Mouse (Mus musculus) left cerebral cortex, adult 2 months (tissue): ENCODE results near the gene Pbx3. TPM values are rescaled to one million over a fixed set of nuclear protein-coding genes. Genes with fewer than 3 reads are reported as not detected.

Source experiments
- DNase-seq, 2 experiments: peaks; one replicate each; pipeline ENCODE4 v3.0.0; 2021 to 2022; ENCODE audit warnings: low spot score in 2 of 2, mixed read lengths in 1 of 2; ENCODE audit errors: extremely low spot score in 1 of 2
- H3K27ac ChIP-seq: fragments of 200-600 bp; 2 replicates; pipeline ENCODE4 v1.8.1; 2022
- H3K4me3 ChIP-seq: fragments of 200-600 bp; 2 replicates; pipeline ENCODE4 v1.8.1; 2022
- CTCF ChIP-seq: fragments of 200-600 bp; IDR thresholded peaks from 2 replicates; pipeline ENCODE4 v1.8.1; 2022; ENCODE audit warnings: antibody characterized with exemption, mild to moderate bottlenecking, moderate library complexity
- intact Hi-C: fragments of 180-260 bp; cut with DNase I; formaldehyde crosslinking; loops from one replicate; pipeline ENCODE4 v1.15.1; 2025
- total RNA-seq, 2 experiments: library from RNA; stranded (reverse); gene quantifications; 2 replicates each; pipeline ENCODE4 v1.2.3; 2021

Gene Pbx3
- total RNA-seq, 2 experiments from 2014 or later = 10.8 to 15.8 TPM

- DNase-seq = no peak
- no peak for TF ChIP-seq CTCF
- intact Hi-C loops = no loop called here
- no peak overlapping the region for H3K4me3 ChIP-seq
- H3K27ac ChIP-seq = no peak overlapping the region
Observed at GRCm38 (mm10) chr2:34127871-34128270, 245.1 kb downstream of the Pbx3 start.

- H3K27ac ChIP-seq = no peak overlapping the region
- no peak for TF ChIP-seq CTCF
Observed at GRCm38 (mm10) chr2:34123896-34124295, 249.0 kb downstream of the Pbx3 start.

More at GRCm38 (mm10) chr2:34123896-34124295, 249.0 kb downstream of the Pbx3 start:
- no peak overlapping the region for H3K4me3 ChIP-seq
- DNase-seq = no peak
- intact Hi-C loops = no loop called here

Other genes starting within 250 kb of the Pbx3 start
- 10 to 100 TPM; 61.2 to 64.2 TPM for gene Mapkap1, start 33.6 kb upstream of the Pbx3 start, total RNA-seq